Mouse (Mus musculus) CH12.LX (cell line): Measurements from ENCODE around the gene Baz2b. TPM values are rescaled to one million over a fixed set of nuclear protein-coding genes. Genes with fewer than 3 reads are reported as not detected.

Experiments
- DNase-seq: peaks from one replicate; pipeline ENCODE4 v3.0.0-alpha.2; 2013; ENCODE audit errors: extremely low read depth
- H3K27ac ChIP-seq: 2 replicates; pipeline ENCODE4 v1.5.1; 2012; ENCODE audit warnings: low read depth, mild to moderate bottlenecking, control low read depth, moderate library complexity; ENCODE audit not compliant: insufficient read depth
- H3K27me3 ChIP-seq: replicated peaks from 2 replicates; pipeline ENCODE3; 2012; ENCODE audit warnings: inconsistent platforms
- H3K36me3 ChIP-seq, 2 experiments: replicated peaks in 1 of 2; 2 replicates each; pipeline versions ENCODE3 to v1.6.1; 2012; ENCODE audit warnings: inconsistent platforms in 1 of 2, low read length in 1 of 2, mild to moderate bottlenecking in 1 of 2, mixed read lengths in 1 of 2, moderate library complexity in 1 of 2; ENCODE audit not compliant: control insufficient read depth in 1 of 2, insufficient read depth in 1 of 2
- H3K4me1 ChIP-seq, 2 experiments: 2 replicates each; pipeline ENCODE4 v1.6.1; 2012; ENCODE audit warnings: inconsistent platforms in 1 of 2, moderate library complexity in 1 of 2; ENCODE audit not compliant: insufficient read depth in 2 of 2, control insufficient read depth in 1 of 2
- H3K4me2 ChIP-seq: 2 replicates; pipeline ENCODE4 v1.6.1; 2012; ENCODE audit warnings: low read depth, mild to moderate bottlenecking, control low read depth; ENCODE audit not compliant: poor library complexity, insufficient read depth, severe bottlenecking
- H3K4me3 ChIP-seq, 3 experiments: fragments of 150-350 bp in 1 of 3; sonication (generic) in 1 of 3; replicated peaks in 1 of 3; 2 replicates each; pipeline versions ENCODE3 to v1.5.1; 2011 to 2012; ENCODE audit warnings: low read depth in 2 of 3, low read length in 2 of 3, mild to moderate bottlenecking in 2 of 3, moderate library complexity in 2 of 3, control low read depth in 1 of 3, improper control_type of control experiment in 1 of 3, inconsistent platforms in 1 of 3, mixed read lengths in 1 of 3; ENCODE audit not compliant: poor library complexity in 1 of 3
- H3K79me2 ChIP-seq: replicated peaks from 2 replicates; pipeline ENCODE4 v1.6.1; 2012; ENCODE audit warnings: mild to moderate bottlenecking, moderate library complexity; ENCODE audit not compliant: control insufficient read depth, poor library complexity, insufficient read depth, severe bottlenecking; ENCODE audit errors: extremely low read depth
- H3K9ac ChIP-seq: 2 replicates; pipeline ENCODE4 v1.6.1; 2012; ENCODE audit warnings: low read depth, mild to moderate bottlenecking, control low read depth, moderate library complexity; ENCODE audit not compliant: insufficient read depth
- H3K9me3 ChIP-seq: replicated peaks from 2 replicates; pipeline ENCODE3; 2012; ENCODE audit warnings: low read length, inconsistent platforms, mixed read lengths
- BHLHE40 ChIP-seq: IDR thresholded peaks from 2 replicates; pipeline ENCODE4 v1.6.1; 2011; ENCODE audit warnings: mild to moderate bottlenecking, low read depth, low read length, improper control_type of control experiment
- CHD1 ChIP-seq: IDR thresholded peaks from 2 replicates; pipeline ENCODE4 v1.6.1; 2012; ENCODE audit warnings: low read depth, low read length, improper control_type of control experiment, inconsistent platforms
- CTCF ChIP-seq, 2 experiments: IDR thresholded peaks in 1 of 2; conservative IDR thresholded peaks in 1 of 2; 2 replicates each; pipeline ENCODE4 v1.5.1; 2011 to 2012; ENCODE audit warnings: low read depth in 2 of 2, low read length in 2 of 2, improper control_type of control experiment in 1 of 2, inconsistent platforms in 1 of 2, mild to moderate bottlenecking in 1 of 2, moderate library complexity in 1 of 2
- E2F4 ChIP-seq: IDR thresholded peaks from 2 replicates; pipeline ENCODE4 v1.6.1; 2011; ENCODE audit warnings: low read depth, low read length, improper control_type of control experiment; ENCODE audit not compliant: insufficient replicate concordance
- ELF1 ChIP-seq: IDR thresholded peaks from 2 replicates; pipeline ENCODE4 v1.6.1; 2014; ENCODE audit warnings: low read depth, mild to moderate bottlenecking, inconsistent platforms, low read length, improper control_type of control experiment
- EP300 ChIP-seq: IDR thresholded peaks from 2 replicates; pipeline ENCODE4 v1.6.1; 2011; ENCODE audit warnings: low read length, improper control_type of control experiment
- ETS1 ChIP-seq: conservative IDR thresholded peaks from 2 replicates; pipeline ENCODE4 v1.6.1; 2012; ENCODE audit warnings: low read depth, mild to moderate bottlenecking, inconsistent platforms, low read length, improper control_type of control experiment, moderate library complexity
- HCFC1 ChIP-seq: IDR thresholded peaks from 2 replicates; pipeline ENCODE4 v1.6.1; 2012; ENCODE audit warnings: low read depth, mild to moderate bottlenecking, inconsistent platforms, low read length, improper control_type of control experiment
- IRF4 ChIP-seq: IDR thresholded peaks from 2 replicates; pipeline ENCODE4 v1.6.1; 2014; ENCODE audit warnings: low read depth, mild to moderate bottlenecking, inconsistent platforms, low read length, improper control_type of control experiment
- JUN ChIP-seq: IDR thresholded peaks from 2 replicates; pipeline ENCODE4 v1.6.1; 2011; ENCODE audit warnings: low read depth, mild to moderate bottlenecking, low read length, improper control_type of control experiment, moderate library complexity; ENCODE audit not compliant: insufficient read depth
- JUND ChIP-seq: conservative IDR thresholded peaks from 2 replicates; pipeline ENCODE4 v1.6.1; 2011; ENCODE audit warnings: low read depth, low read length, improper control_type of control experiment
- MAFK ChIP-seq: IDR thresholded peaks from 2 replicates; pipeline ENCODE4 v1.6.1; 2011; ENCODE audit warnings: low read length, improper control_type of control experiment; ENCODE audit not compliant: insufficient replicate concordance
- MAZ ChIP-seq: IDR thresholded peaks from 2 replicates; pipeline ENCODE4 v1.6.1; 2012; ENCODE audit warnings: low read depth, mild to moderate bottlenecking, inconsistent platforms, low read length, improper control_type of control experiment, moderate library complexity
- MXI1 ChIP-seq: IDR thresholded peaks from 2 replicates; pipeline ENCODE4 v1.6.1; 2011; ENCODE audit warnings: mild to moderate bottlenecking, low read depth, low read length, improper control_type of control experiment
- POLR2A ChIP-seq: IDR thresholded peaks from 2 replicates; pipeline ENCODE4 v1.6.1; 2011; ENCODE audit warnings: low read depth, mild to moderate bottlenecking, improper control_type of control experiment, low read length
- POLR2AphosphoS2 ChIP-seq: IDR thresholded peaks from 2 replicates; pipeline ENCODE4 v1.6.1; 2011; ENCODE audit warnings: low read depth, low read length, improper control_type of control experiment
- SMC3 ChIP-seq: IDR thresholded peaks from 2 replicates; pipeline ENCODE4 v1.6.1; 2011; ENCODE audit warnings: low read depth, low read length, improper control_type of control experiment
- TBP ChIP-seq: conservative IDR thresholded peaks from 2 replicates; pipeline ENCODE4 v1.6.1; 2011; ENCODE audit warnings: low read depth, low read length, improper control_type of control experiment
- TCF12 ChIP-seq: IDR thresholded peaks from 2 replicates; pipeline ENCODE4 v1.6.1; 2014; ENCODE audit warnings: low read depth, mild to moderate bottlenecking, inconsistent platforms, low read length, improper control_type of control experiment
- UBTF ChIP-seq: IDR thresholded peaks from 2 replicates; pipeline ENCODE4 v1.6.1; 2012; ENCODE audit warnings: low read depth, mild to moderate bottlenecking, inconsistent platforms, low read length, improper control_type of control experiment, moderate library complexity
- ZC3H11A ChIP-seq: IDR thresholded peaks from 2 replicates; pipeline ENCODE4 v1.6.1; 2012; ENCODE audit warnings: low read depth, mild to moderate bottlenecking, inconsistent platforms, low read length, improper control_type of control experiment
- ZKSCAN1 ChIP-seq: IDR thresholded peaks from 2 replicates; pipeline ENCODE4 v1.6.1; 2012; ENCODE audit warnings: low read depth, inconsistent platforms, low read length, improper control_type of control experiment, borderline replicate concordance
- ZMIZ1 ChIP-seq: IDR thresholded peaks from 2 replicates; pipeline ENCODE4 v1.6.1; 2012; ENCODE audit warnings: low read depth, mild to moderate bottlenecking, inconsistent platforms, low read length, improper control_type of control experiment
- ZNF384 ChIP-seq: IDR thresholded peaks from 2 replicates; pipeline ENCODE4 v1.6.1; 2012; ENCODE audit warnings: low read depth, low read length, improper control_type of control experiment, inconsistent platforms
- dilution Hi-C: fragments of 300-500 bp; cut with MboI; formaldehyde crosslinking; loops from 2 replicates; pipeline ENCODE4 v1.14.3; 2020; ENCODE audit warnings: low sequenced_read_pairs; ENCODE audit not compliant: extremely low pct_unique_long_range_greater_than_20kb, extremely low pct_ligation_motif_present
- in situ Hi-C: fragments of 300-500 bp; cut with MboI; formaldehyde crosslinking; loops from 3 replicates; pipeline ENCODE4 v1.14.3; 2019; ENCODE audit warnings: low sequenced_read_pairs, low pct_ligation_motif_present, low pct_unique_long_range_greater_than_20kb, mixed read lengths
- polyA plus RNA-seq: library from polyadenylated mRNA; unstranded; fragments of >175 nt; gene quantifications from 2 replicates; pipeline ENCODE4 v1.2.1, GENCODE M21; 2012; ENCODE audit warnings: low read depth; ENCODE audit not compliant: insufficient read length
- total RNA-seq, 2 experiments: library from RNA; depleted of rRNA; stranded (reverse); fragments of 300-350 nt in 1 of 2; fragments of >200 nt in 1 of 2; gene quantifications; 2 replicates each; pipeline ENCODE4 v1.2.3; 2012 to 2014

The Baz2b gene
- total and polyA plus RNA-seq, 3 experiments, result 17.3 to 36.3 (median 31.9) TPM

- Histone ChIP-seq H3K4me1 (no peaks in the 10 kb centered on the region), H3K79me2 (no peaks in the 10 kb centered on the region), H3K36me3 (peaks cover 20 to 74% of the 10 kb centered on the region in 2 experiments), H3K9me3 (no peaks in the 10 kb centered on the region), H3K4me2 (no peak overlapping the region), H3K4me3 (no peak overlapping the region), H3K27me3 (no peaks in the 10 kb centered on the region), H3K27ac (no peak overlapping the region), H3K9ac (no peak overlapping the region)
- TF ChIP-seq ZC3H11A (no peak), CTCF (conservative IDR thresholded peaks at IDR 0.05 in 1 of 2, IDR thresholded peaks at IDR 0.05 in 1 of 2; ENCODE audit: low read depth in 2 of 2, low read length in 2 of 2) (no peak), ELF1 (no peak), EP300 (no peak), HCFC1 (no peak), MAFK (no peak), ZNF384 (no peak), UBTF (no peak), MXI1 (no peak), BHLHE40 (no peak), TBP (no peak), SMC3 (no peak), JUN (no peak), IRF4 (no peak), MAZ (no peak), E2F4 (no peak), JUND (no peak), ZKSCAN1 (no peak), ETS1 (no peak)
- in situ Hi-C loops (no loop called here), dilution Hi-C loops (no loop called here)
- no peak for DNase-seq
Measured at GRCm38 (mm10) chr2:59896837-59897236, 312.8 kb downstream of the Baz2b start.

GRCm38 (mm10) chr2:59896400-59896799 is 313.2 kb downstream of the Baz2b start:
- Histone ChIP-seq H3K4me1 (no peaks in the 10 kb centered on the region), H3K36me3 (peaks cover 18 to 70% of the 10 kb centered on the region in 2 experiments), H3K9ac (no peak overlapping the region), H3K9me3 (no peaks in the 10 kb centered on the region), H3K27me3 (no peaks in the 10 kb centered on the region), H3K79me2 (no peaks in the 10 kb centered on the region), H3K4me2 (no peak overlapping the region), H3K4me3 (no peak overlapping the region), H3K27ac (no peak overlapping the region)
- no peak for DNase-seq
- dilution Hi-C loops (no loop called here), in situ Hi-C loops (no loop called here)
- no peak for TF ChIP-seq ZMIZ1
- TF ChIP-seq POLR2AphosphoS2, result no peak
- TF ChIP-seq CHD1, result no peak
- no peak for TF ChIP-seq POLR2A
- TF ChIP-seq CTCF (conservative IDR thresholded peaks at IDR 0.05 in 1 of 2, IDR thresholded peaks at IDR 0.05 in 1 of 2; ENCODE audit: low read depth in 2 of 2, low read length in 2 of 2), result no peak
- TF ChIP-seq TCF12, result no peak
